Mouse (Mus musculus): ENCODE results near the gene Mzf1. TPM values are rescaled to one million over a fixed set of nuclear protein-coding genes. Genes with fewer than 3 reads are reported as not detected.

Mzf1 gene
- 0.46 TPM for polyA plus RNA-seq (2014; fragmentation: Illumina TruSeq; extraction: RNeasy Lipid Tissue Mini Kit (QIAGEN cat#74804))

GRCm38 (mm10) chr7:13054287-13055010 is at the start of gene Mzf1:
TSS of gene Mzf1 (minus strand) at chr7:13054764.

GRCm38 (mm10) chr7:13095073-13095472 is 40.5 kb upstream of the Mzf1 start, which contains the start of gene Vmn1r85:
TSS of gene Vmn1r85 (minus strand) at chr7:13095173.

GRCm38 (mm10) chr7:13037901-13038555 is 16.5 kb downstream of the Mzf1 start, which contains the start of gene Ube2m:
TSS of gene Ube2m (minus strand) at chr7:13038275.

GRCm38 (mm10) chr7:13034148-13034977 is 20.2 kb downstream of the Mzf1 start, which contains the start of gene Chmp2a:
TSS of gene Chmp2a (minus strand) at chr7:13034807.

GRCm38 (mm10) chr7:13010005-13010908 is 44.3 kb downstream of the Mzf1 start, which contains the start of gene Zbtb45:
TSS of gene Zbtb45 (minus strand) at chr7:13010034.

GRCm38 (mm10) chr7:12998851-12999250 is 55.7 kb downstream of the Mzf1 start, which contains the start of gene Trim28:
TSS of gene Trim28 (plus strand) at chr7:12999114.

GRCm38 (mm10) chr7:12998053-12998452 is 56.5 kb downstream of the Mzf1 start, which contains the start of gene Slc27a5:
TSS of gene Slc27a5 (minus strand) at chr7:12998192.

Other genes with a start within 250 kb of the Mzf1 start
- gene Zfp329, start 235.9 kb downstream of the Mzf1 start, polyA plus RNA-seq (2014; fragmentation: Illumina TruSeq; extraction: RNeasy Lipid Tissue Mini Kit (QIAGEN cat#74804)) = 41.2 TPM
- 38.6 TPM for gene Zfp110, start 220.0 kb downstream of the Mzf1 start, polyA plus RNA-seq (2014; fragmentation: Illumina TruSeq; extraction: RNeasy Lipid Tissue Mini Kit (QIAGEN cat#74804))
- gene Zfp128, start 173.6 kb downstream of the Mzf1 start, polyA plus RNA-seq (2014; fragmentation: Illumina TruSeq; extraction: RNeasy Lipid Tissue Mini Kit (QIAGEN cat#74804)) = 16.4 TPM
- 8.3 TPM for gene Zscan22, start 156.9 kb downstream of the Mzf1 start, polyA plus RNA-seq (2014; fragmentation: Illumina TruSeq; extraction: RNeasy Lipid Tissue Mini Kit (QIAGEN cat#74804))
- gene Rps5, start 132.5 kb downstream of the Mzf1 start, polyA plus RNA-seq (2014; fragmentation: Illumina TruSeq; extraction: RNeasy Lipid Tissue Mini Kit (QIAGEN cat#74804)) = 21.9 TPM
- 0.17 TPM for gene Rnf225, start 127.3 kb downstream of the Mzf1 start, polyA plus RNA-seq (2014; fragmentation: Illumina TruSeq; extraction: RNeasy Lipid Tissue Mini Kit (QIAGEN cat#74804))
- 5.0 TPM for gene Zfp324, start 88.9 kb downstream of the Mzf1 start, polyA plus RNA-seq (2014; fragmentation: Illumina TruSeq; extraction: RNeasy Lipid Tissue Mini Kit (QIAGEN cat#74804))
- 4.0 TPM for gene Zfp446, start 76.9 kb downstream of the Mzf1 start, polyA plus RNA-seq (2014; fragmentation: Illumina TruSeq; extraction: RNeasy Lipid Tissue Mini Kit (QIAGEN cat#74804))
- not detected for gene Slc27a5, start 56.6 kb downstream of the Mzf1 start, polyA plus RNA-seq (2014; fragmentation: Illumina TruSeq; extraction: RNeasy Lipid Tissue Mini Kit (QIAGEN cat#74804))
- gene Trim28, start 55.6 kb downstream of the Mzf1 start, polyA plus RNA-seq (2014; fragmentation: Illumina TruSeq; extraction: RNeasy Lipid Tissue Mini Kit (QIAGEN cat#74804)) = 46.6 TPM
- 0.71 TPM for gene Zbtb45, start 44.7 kb downstream of the Mzf1 start, polyA plus RNA-seq (2014; fragmentation: Illumina TruSeq; extraction: RNeasy Lipid Tissue Mini Kit (QIAGEN cat#74804))
- gene Chmp2a, start 20.0 kb downstream of the Mzf1 start, polyA plus RNA-seq (2014; fragmentation: Illumina TruSeq; extraction: RNeasy Lipid Tissue Mini Kit (QIAGEN cat#74804)) = 69.3 TPM
- 71.0 TPM for gene Ube2m, start 16.5 kb downstream of the Mzf1 start, polyA plus RNA-seq (2014; fragmentation: Illumina TruSeq; extraction: RNeasy Lipid Tissue Mini Kit (QIAGEN cat#74804))
- gene Vmn1r85, start 40.4 kb upstream of the Mzf1 start, polyA plus RNA-seq (2014; fragmentation: Illumina TruSeq; extraction: RNeasy Lipid Tissue Mini Kit (QIAGEN cat#74804)) = not detected
- gene Vmn1r86, start 65.2 kb upstream of the Mzf1 start, polyA plus RNA-seq (2014; fragmentation: Illumina TruSeq; extraction: RNeasy Lipid Tissue Mini Kit (QIAGEN cat#74804)) = not detected
- not detected for gene Vmn1r87, start 85.4 kb upstream of the Mzf1 start, polyA plus RNA-seq (2014; fragmentation: Illumina TruSeq; extraction: RNeasy Lipid Tissue Mini Kit (QIAGEN cat#74804))
- 0.09 TPM for gene Vmn1r88, start 104.8 kb upstream of the Mzf1 start, polyA plus RNA-seq (2014; fragmentation: Illumina TruSeq; extraction: RNeasy Lipid Tissue Mini Kit (QIAGEN cat#74804))
- gene Vmn1r89, start 158.3 kb upstream of the Mzf1 start, polyA plus RNA-seq (2014; fragmentation: Illumina TruSeq; extraction: RNeasy Lipid Tissue Mini Kit (QIAGEN cat#74804)) = not detected
- gene Lig1, start 222.5 kb upstream of the Mzf1 start, polyA plus RNA-seq (2014; fragmentation: Illumina TruSeq; extraction: RNeasy Lipid Tissue Mini Kit (QIAGEN cat#74804)) = 31.7 TPM
- 8.6 TPM for gene Zswim9, start 224.0 kb upstream of the Mzf1 start, polyA plus RNA-seq (2014; fragmentation: Illumina TruSeq; extraction: RNeasy Lipid Tissue Mini Kit (QIAGEN cat#74804))